Mouse (Mus musculus) thymus, postnatal 4 days (tissue): ENCODE results near the gene Gm39653.
"Not testable (repeated sequence)": the region's sequence is repeated elsewhere in the genome, so short reads cannot be mapped to it uniquely, and the experiment has no call there.

ENCODE experiments used
- DNase-seq: peaks from one replicate; pipeline ENCODE4 v3.0.0; 2021

The Gm39653 gene

GRCm38 (mm10) chr1:63615668-63616067 is at the start of gene Gm39653:
TSS of gene Gm39653 (plus strand) at chr1:63615968.
- DNase-seq, result no peak

GRCm38 (mm10) chr1:63566501-63566900 is 49.3 kb upstream of the Gm39653 start:
- DNase-seq, result no peak

GRCm38 (mm10) chr1:63567031-63567430 is 48.7 kb upstream of the Gm39653 start:
- DNase-seq, result no peak

- DNase-seq, result no peak
These were observed 43.5 kb upstream of the Gm39653 start for GRCm38 (mm10) chr1:63572229-63572628.

GRCm38 (mm10) chr1:63573432-63573831 is 42.3 kb upstream of the Gm39653 start:
- DNase-seq, result no peak

- DNase-seq, result no peak
These were observed 41.7 kb upstream of the Gm39653 start for GRCm38 (mm10) chr1:63573864-63574611.

- DNase-seq, result no peak
These were observed 39.0 kb upstream of the Gm39653 start for GRCm38 (mm10) chr1:63576803-63577202.

- no peak for DNase-seq
These were observed 36.6 kb upstream of the Gm39653 start for GRCm38 (mm10) chr1:63579153-63579552.

- no peak for DNase-seq
These were observed 28.9 kb upstream of the Gm39653 start for GRCm38 (mm10) chr1:63586869-63587268.

GRCm38 (mm10) chr1:63603870-63604500 is 11.8 kb upstream of the Gm39653 start:
- DNase-seq, result no peak

- no peak for DNase-seq
These were observed 6.2 kb upstream of the Gm39653 start for GRCm38 (mm10) chr1:63609613-63610012.

- peak; percentile 68 for DNase-seq
These were observed 1.2 kb upstream of the Gm39653 start for GRCm38 (mm10) chr1:63614594-63614993.

GRCm38 (mm10) chr1:63628211-63628610 is 12.4 kb downstream of the Gm39653 start:
- no peak for DNase-seq

GRCm38 (mm10) chr1:63630390-63630789 is 14.6 kb downstream of the Gm39653 start:
- not testable (repeated sequence) for DNase-seq

- DNase-seq, result no peak
These were observed 24.2 kb downstream of the Gm39653 start for GRCm38 (mm10) chr1:63639921-63640320.

GRCm38 (mm10) chr1:63658016-63658415 is 42.2 kb downstream of the Gm39653 start:
- peak; percentile 85 for DNase-seq

- DNase-seq, result peak; percentile 40
These were observed 43.8 kb downstream of the Gm39653 start for GRCm38 (mm10) chr1:63659591-63659990.

- no peak for DNase-seq
These were observed 50.3 kb downstream of the Gm39653 start for GRCm38 (mm10) chr1:63666089-63666488.

GRCm38 (mm10) chr1:63667201-63667948 is 51.6 kb downstream of the Gm39653 start:
- DNase-seq, result no peak

GRCm38 (mm10) chr1:63667949-63668851 is 52.4 kb downstream of the Gm39653 start:
- no peak for DNase-seq

- DNase-seq, result no peak
These were observed 53.0 kb downstream of the Gm39653 start for GRCm38 (mm10) chr1:63668852-63669160.
